Mouse (Mus musculus): ENCODE measurements around the gene Ccdc88a.

- TF ChIP-seq GATA1 (IDR thresholded peaks at IDR 0.05; ENCODE audit: low read length), result no peak
- no peak for TF ChIP-seq TAL1 (IDR thresholded peaks at IDR 0.05; ENCODE audit: low read length)
Measured at GRCm38 (mm10) chr11:29423496-29423895, 50.0 kb downstream of the Ccdc88a start.

All from erythroblast, embryonic 14.5 days (primary cell).